Mouse (Mus musculus): ENCODE measurements around the gene Slit3.

Gene Slit3

DNA sequence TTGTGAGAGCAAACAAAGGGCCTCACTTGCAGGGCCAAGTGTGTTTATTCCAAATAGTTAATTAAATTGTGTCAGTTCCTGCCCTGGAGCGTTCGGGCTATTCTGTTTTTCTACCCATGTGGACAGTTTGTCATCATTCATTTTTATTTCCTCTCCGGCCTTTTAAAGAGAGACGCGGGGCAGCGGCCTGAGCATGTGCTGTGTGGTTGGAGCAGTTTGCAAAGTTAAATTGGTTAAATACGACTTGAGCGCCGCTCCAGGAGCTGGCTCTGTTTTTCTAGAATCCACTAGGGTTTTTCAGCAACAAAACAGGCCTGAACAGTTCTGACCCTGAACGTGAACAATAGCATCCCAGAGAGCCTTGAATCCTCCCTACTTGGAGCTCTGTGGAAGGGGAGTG is 152.4 kb downstream of the Slit3 start:
- no peak for DNase-seq (ENCODE audit: low read depth, low spot score)

GRCm38 (mm10) chr11:35274036-35274435 is 153.0 kb downstream of the Slit3 start:
- no peak for DNase-seq (ENCODE audit: low read depth, low spot score)

GRCm38 (mm10) chr11:35275300-35275699 is 154.3 kb downstream of the Slit3 start:
- no peak for DNase-seq (ENCODE audit: low read depth, low spot score)

GRCm38 (mm10) chr11:35276001-35276400 is 155.0 kb downstream of the Slit3 start:
- DNase-seq (ENCODE audit: low read depth, low spot score), result no peak

DNA sequence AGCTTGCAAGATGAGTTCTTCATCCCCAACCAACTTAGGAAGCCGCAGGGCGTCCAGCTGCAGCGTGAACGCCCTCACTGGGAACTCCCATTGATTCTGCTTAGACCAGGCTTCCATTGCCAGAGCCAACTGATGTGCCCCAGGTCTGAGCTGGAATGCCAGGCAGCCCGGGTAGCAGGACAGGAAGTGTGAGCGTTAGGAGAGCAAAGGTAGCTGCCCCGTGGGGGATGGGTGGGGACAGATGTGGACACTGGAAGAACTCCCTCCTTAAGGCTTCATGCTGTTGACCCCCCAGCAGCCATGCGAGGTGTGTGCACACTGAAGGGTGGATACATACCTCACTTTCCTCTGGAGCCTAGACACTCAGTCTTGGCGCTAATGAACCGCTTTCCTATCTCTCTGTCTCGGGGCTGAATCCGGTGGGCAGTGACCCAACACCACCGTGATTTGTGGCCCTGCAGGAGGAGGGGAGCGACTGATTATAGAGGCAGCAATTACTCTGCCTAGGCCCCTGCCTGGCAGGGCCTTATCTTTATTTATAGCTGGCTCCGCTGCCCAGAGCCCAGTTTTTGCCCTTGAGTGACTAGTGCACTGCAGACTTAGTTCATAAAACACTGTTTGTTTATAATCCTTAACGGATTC is 157.2 kb downstream of the Slit3 start:
- DNase-seq (ENCODE audit: low read depth, low spot score), result no peak

GRCm38 (mm10) chr11:35280826-35281225 is 159.8 kb downstream of the Slit3 start:
- no peak for DNase-seq (ENCODE audit: low read depth, low spot score)

GRCm38 (mm10) chr11:35282001-35282632 is 161.1 kb downstream of the Slit3 start:
- DNase-seq (ENCODE audit: low read depth, low spot score), result no peak

GRCm38 (mm10) chr11:35282825-35283571 is 162.0 kb downstream of the Slit3 start:
- DNase-seq (ENCODE audit: low read depth, low spot score), result no peak

DNA sequence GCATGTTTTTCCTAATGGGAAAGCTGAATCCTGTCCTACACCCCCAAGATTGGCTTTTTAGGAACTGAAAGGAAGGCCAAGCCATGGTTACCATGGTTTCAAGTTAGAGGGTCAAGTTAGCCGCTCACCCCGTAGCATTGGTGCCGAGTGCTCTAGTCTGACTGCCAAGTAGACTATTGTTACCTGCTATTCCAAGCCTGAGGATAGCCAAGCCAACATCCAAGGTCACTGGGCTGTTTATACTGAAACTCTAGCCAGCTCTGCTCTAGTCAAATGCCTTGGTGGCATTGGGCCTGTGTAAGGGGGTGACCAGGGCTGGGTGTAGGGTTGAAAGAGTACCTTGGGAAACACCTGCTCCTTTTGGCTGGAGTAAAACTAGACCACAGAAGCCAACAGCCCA is 162.7 kb downstream of the Slit3 start:
- DNase-seq (ENCODE audit: low read depth, low spot score), result no peak

DNA sequence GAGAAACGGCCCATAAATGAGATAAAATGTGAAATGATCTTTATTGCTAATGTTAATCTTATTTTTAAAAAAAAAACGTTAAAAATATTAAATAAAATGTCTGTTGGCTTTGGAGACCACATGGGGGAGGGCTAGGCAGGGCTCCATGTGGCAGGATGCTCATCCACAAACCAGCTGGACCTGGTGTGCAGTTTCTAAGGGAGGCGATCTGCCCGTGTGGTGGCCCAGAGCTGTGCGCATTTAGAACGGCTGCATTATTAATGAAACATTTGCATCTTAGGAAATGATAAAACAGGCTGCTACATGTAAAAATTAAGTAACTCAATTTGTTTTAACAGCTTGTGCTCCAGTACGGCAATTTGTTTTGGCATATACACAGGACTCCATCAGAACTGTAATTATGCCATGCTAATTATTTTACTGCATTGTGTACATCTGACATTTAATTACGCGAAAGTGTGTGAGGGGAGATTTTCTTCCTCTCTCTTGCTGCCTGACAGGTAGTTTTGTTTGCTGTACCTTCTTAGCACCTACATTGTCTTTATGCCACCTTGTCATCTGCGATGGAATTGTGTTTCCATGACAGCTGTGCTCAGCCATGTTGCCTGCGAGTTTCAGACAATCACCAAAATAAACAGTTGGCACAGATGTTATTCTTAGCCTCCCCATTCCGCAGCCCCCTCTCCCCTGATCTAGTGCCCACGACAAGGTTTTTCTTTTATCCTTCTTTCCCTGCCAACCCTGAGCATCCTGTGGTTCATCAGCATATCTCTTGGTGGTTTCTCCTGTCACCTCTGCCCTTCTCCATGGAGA is 165.8 kb downstream of the Slit3 start:
- no peak for DNase-seq (ENCODE audit: low read depth, low spot score)

GRCm38 (mm10) chr11:35288056-35288455 is 167.0 kb downstream of the Slit3 start:
- DNase-seq (ENCODE audit: low read depth, low spot score), result no peak

DNA sequence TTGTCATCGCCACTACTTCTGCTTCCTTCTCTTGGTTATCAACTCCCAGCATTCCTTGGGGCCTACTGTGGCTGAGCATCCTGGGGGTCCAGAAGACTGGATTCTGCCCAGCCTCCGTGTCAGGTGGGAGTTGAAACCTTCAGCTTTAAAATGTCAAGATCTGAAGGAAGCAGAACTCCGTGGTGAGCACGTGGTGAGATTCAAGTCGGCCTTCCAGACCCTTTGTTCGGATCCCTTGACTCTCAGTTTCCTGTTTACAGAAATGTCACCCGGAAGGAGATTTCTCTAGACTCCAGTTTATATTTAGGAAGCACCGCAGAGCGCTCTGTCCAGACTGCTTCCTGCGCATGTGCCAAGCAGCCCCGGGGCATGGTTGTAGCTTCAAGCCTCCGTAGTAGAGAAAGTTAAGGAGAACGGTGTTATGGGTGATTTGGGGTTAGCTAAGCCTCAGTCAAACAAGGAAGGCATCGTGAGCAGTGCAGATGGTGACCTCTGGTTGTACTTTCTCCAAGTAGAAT is 167.8 kb downstream of the Slit3 start:
- DNase-seq (ENCODE audit: low read depth, low spot score), result no peak

GRCm38 (mm10) chr11:35292228-35292747 is 171.3 kb downstream of the Slit3 start:
- no peak for DNase-seq (ENCODE audit: low read depth, low spot score)

GRCm38 (mm10) chr11:35293197-35293596 is 172.2 kb downstream of the Slit3 start:
- no peak for DNase-seq (ENCODE audit: low read depth, low spot score)

- no peak for DNase-seq (ENCODE audit: low read depth, low spot score)
Observed at GRCm38 (mm10) chr11:35294670-35295069, 173.6 kb downstream of the Slit3 start.

DNA sequence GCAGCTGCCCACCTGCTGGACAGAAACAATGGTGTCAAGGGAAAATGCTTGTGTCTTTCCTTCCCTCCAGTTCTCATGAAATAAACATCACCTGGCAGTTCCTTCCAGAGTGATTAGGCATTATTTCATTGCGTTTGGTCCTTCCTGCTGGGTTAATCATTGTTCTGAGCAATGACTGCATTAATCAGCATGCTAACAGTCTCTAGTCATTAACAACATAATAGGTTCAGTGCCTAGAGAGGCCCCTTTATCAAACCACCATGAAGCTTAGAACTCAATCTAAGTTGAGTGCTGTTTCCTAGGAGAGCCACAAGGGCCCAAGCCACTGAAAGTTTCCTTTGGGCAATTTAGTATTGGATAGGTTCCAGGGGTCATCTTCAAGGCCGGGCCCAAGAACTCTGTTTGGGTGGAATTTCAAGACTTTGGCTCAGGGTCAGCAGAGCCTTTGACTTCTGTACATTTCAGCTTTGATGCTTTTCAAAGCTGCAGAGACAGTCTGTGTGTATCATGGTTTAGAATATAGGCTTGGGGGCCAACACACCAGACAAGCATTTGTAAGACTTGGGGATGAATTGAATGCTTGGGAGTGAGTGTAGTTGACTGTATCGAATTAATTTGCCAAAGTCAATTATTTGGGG is 174.3 kb downstream of the Slit3 start:
- DNase-seq (ENCODE audit: low read depth, low spot score), result no peak

DNA sequence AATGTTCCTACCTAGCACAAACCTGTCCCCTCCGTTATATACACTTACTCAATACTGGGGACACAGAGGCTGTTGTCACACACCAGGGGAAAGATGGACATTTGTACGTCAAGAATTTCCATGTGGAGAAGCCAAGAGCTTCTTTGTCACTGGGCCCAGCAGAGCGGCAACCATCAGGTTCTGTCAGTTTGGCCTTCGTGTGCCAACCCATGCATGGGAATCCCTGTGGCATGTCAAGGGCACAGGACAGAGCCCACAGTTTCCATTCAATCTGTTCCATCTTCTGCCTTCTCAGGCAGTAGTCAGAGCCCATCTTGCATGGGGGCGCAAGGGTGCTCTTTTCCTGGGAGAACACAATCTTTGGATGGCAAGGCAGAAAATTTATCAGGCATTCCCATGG is 175.8 kb downstream of the Slit3 start:
- DNase-seq (ENCODE audit: low read depth, low spot score), result no peak

DNA sequence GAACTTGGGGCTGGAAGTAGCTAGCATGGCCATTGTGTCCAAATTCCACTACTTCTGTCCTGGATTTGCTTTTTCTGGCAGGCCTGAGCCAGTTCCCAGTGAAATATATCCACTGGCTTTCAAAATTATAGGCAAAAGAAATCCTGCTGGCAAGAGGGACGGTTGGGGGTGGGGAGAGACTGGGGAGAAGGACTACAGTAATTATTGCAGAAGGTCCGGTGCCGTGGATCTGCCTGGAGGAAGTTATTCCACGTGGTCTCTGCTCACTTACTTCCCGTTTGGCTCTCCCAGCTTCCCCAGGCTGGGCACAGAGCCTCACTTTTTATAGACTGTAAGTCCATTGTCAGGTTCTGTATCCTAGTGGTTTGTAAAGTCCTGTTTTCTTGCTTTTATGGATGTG is 176.3 kb downstream of the Slit3 start:
- DNase-seq (ENCODE audit: low read depth, low spot score), result no peak

- DNase-seq (ENCODE audit: low read depth, low spot score), result no peak
Observed at GRCm38 (mm10) chr11:35298526-35298925, 177.5 kb downstream of the Slit3 start.

GRCm38 (mm10) chr11:35299857-35300375 is 178.9 kb downstream of the Slit3 start:
- no peak for DNase-seq (ENCODE audit: low read depth, low spot score)

DNA sequence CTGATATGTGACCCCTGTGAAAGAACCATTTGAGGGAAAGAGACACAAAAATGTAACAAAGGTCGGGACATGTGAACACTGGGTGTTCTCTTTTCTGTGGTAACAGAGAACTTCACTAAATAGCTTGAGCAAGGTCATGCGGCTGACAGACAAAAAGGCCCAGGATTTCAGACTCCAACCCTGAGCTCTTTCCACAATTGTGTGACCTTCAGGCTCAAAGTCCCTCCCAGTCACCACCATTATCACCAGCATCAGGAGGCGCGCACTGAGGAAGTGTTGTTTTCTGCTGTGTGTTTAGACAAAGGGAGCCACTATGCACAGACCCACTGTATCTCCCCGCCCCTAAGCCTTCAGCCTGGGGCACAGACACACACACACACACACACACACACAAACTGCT is 181.2 kb downstream of the Slit3 start:
- no peak for DNase-seq (ENCODE audit: low read depth, low spot score)
